Mouse (Mus musculus): Measurements from ENCODE around the gene Ppp1r32.

GRCm38 (mm10) chr19:10427431-10427830 is 55.3 kb downstream of the Ppp1r32 start:
- TF ChIP-seq CTCF (IDR thresholded peaks at IDR 0.05; ENCODE audit: borderline replicate concordance, insufficient read depth, low read depth, low read length) (no peak), POLR2A (IDR thresholded peaks at IDR 0.05; ENCODE audit: borderline replicate concordance, insufficient read depth, low read length) (no peak)
